Mouse (Mus musculus) urinary bladder, postnatal 25 days (tissue): ENCODE data around the gene Zfp280d.

Experiments used
- DNase-seq: peaks from one replicate; pipeline ENCODE4 v3.0.0; 2022; ENCODE audit warnings: low spot score

Zfp280d gene

GRCm38 (mm10) chr9:72274677-72275076 is at the start of gene Zfp280d:
Gene Zfp280d, plus strand, starts transcription at chr9:72274860.
- DNase-seq, result peak; percentile 83

- DNase-seq, result no peak
These were observed 48.1 kb upstream of the Zfp280d start for GRCm38 (mm10) chr9:72226536-72226935.

GRCm38 (mm10) chr9:72252656-72253055 is 22.0 kb upstream of the Zfp280d start:
- DNase-seq, result no peak

- DNase-seq, result no peak
These were observed 19.4 kb upstream of the Zfp280d start for GRCm38 (mm10) chr9:72255227-72255626.

GRCm38 (mm10) chr9:72256646-72257045 is 18.0 kb upstream of the Zfp280d start:
- no peak for DNase-seq

GRCm38 (mm10) chr9:72260337-72260736 is 14.3 kb upstream of the Zfp280d start:
- no peak for DNase-seq

GRCm38 (mm10) chr9:72264859-72265258 is 9.8 kb upstream of the Zfp280d start:
- DNase-seq, result no peak

- DNase-seq, result peak; percentile 4
These were observed 4.5 kb upstream of the Zfp280d start for GRCm38 (mm10) chr9:72270146-72270545.

GRCm38 (mm10) chr9:72273646-72274410 is 832 bp upstream of the Zfp280d start:
- DNase-seq, result no peak

GRCm38 (mm10) chr9:72275101-72275978 is 680 bp downstream of the Zfp280d start:
- peak; percentile 39 for DNase-seq

GRCm38 (mm10) chr9:72275979-72276500 is 1.4 kb downstream of the Zfp280d start:
- DNase-seq, result no peak

GRCm38 (mm10) chr9:72276941-72277340 is 2.3 kb downstream of the Zfp280d start:
- DNase-seq, result no peak

- DNase-seq, result no peak
These were observed 5.3 kb downstream of the Zfp280d start for GRCm38 (mm10) chr9:72279943-72280342.

- no peak for DNase-seq
These were observed 13.0 kb downstream of the Zfp280d start for GRCm38 (mm10) chr9:72287696-72288095.

GRCm38 (mm10) chr9:72288210-72288609 is 13.6 kb downstream of the Zfp280d start:
- no peak for DNase-seq

- DNase-seq, result no peak
These were observed 14.4 kb downstream of the Zfp280d start for GRCm38 (mm10) chr9:72289094-72289493.

- no peak for DNase-seq
These were observed 19.4 kb downstream of the Zfp280d start for GRCm38 (mm10) chr9:72294076-72294475.

- DNase-seq, result no peak
These were observed 35.1 kb downstream of the Zfp280d start for GRCm38 (mm10) chr9:72309765-72310164.

GRCm38 (mm10) chr9:72333221-72333620 is 58.6 kb downstream of the Zfp280d start:
- no peak for DNase-seq

- no peak for DNase-seq
These were observed 61.4 kb downstream of the Zfp280d start for GRCm38 (mm10) chr9:72336069-72336468.

- DNase-seq, result no peak
These were observed 64.5 kb downstream of the Zfp280d start for GRCm38 (mm10) chr9:72339119-72339518.

- no peak for DNase-seq
These were observed 69.2 kb downstream of the Zfp280d start for GRCm38 (mm10) chr9:72343844-72344243.

- no peak for DNase-seq
These were observed 97.7 kb downstream of the Zfp280d start for GRCm38 (mm10) chr9:72372359-72372758.
